In genomic region chr5:125040128-125040584, GRCm38 (mm10) we compare ENCODE assay signal across 9 mouse cellular contexts. TPM values are rescaled to one million over a fixed set of nuclear protein-coding genes. Genes with fewer than 3 reads are reported as not detected.
DNase-seq lines count a peak whose midpoint lies in the region; ATAC-seq and TF ChIP-seq lines count a peak whose summit lies in the region.
"Had no signal": no experiment of that assay in that cellular context is flagged by ENCODE, and none has a peak within 500 bp of the region (broad histone marks: within the 10 kb centered on the region; RNA-seq: fewer than 3 reads in every experiment).

No protein-coding gene starts in this region.

- no peak for TF ChIP-seq CTCF in layer of hippocampus, adult 2 months (conservative IDR thresholded peaks at IDR 0.05)

- no peaks in the 10 kb centered on the region for H3K27me3 ChIP-seq in kidney, embryonic 15.5 days
- H3K27me3 ChIP-seq in forebrain, embryonic 11.5 days (ENCODE audit: control insufficient read depth, insufficient read depth, low read length) = no peaks in the 10 kb centered on the region

- peaks cover 26% of the 10 kb centered on the region for H3K4me1 ChIP-seq in kidney, embryonic 15.5 days
- no peaks in the 10 kb centered on the region; the same call in 1 of the 2 replicates for H3K4me1 ChIP-seq in forebrain, embryonic 11.5 days (replicated peaks; ENCODE audit: control insufficient read depth, insufficient read depth, low read length)

- no peaks in the 10 kb centered on the region for H3K9me3 ChIP-seq in kidney, embryonic 15.5 days (replicated peaks)
- H3K9me3 ChIP-seq in forebrain, embryonic 11.5 days (ENCODE audit: control insufficient read depth, low read length) = no peaks in the 10 kb centered on the region

- no peak overlapping the region for H3K9ac ChIP-seq in kidney, embryonic 15.5 days
- no peak overlapping the region for H3K9ac ChIP-seq in forebrain, embryonic 11.5 days (ENCODE audit: low read length)

- H3K27ac ChIP-seq in layer of hippocampus, adult 2 months = peak overlapping the region; percentile 36; the same call in 1 of the 2 replicates
- H3K27ac ChIP-seq in kidney, embryonic 15.5 days = peak overlapping the region; percentile 51; the same call in 1 of the 2 replicates
- no peak overlapping the region for H3K27ac ChIP-seq in forebrain, embryonic 11.5 days (ENCODE audit: low read depth, low read length)

- ATAC-seq in kidney, embryonic 15.5 days (replicated peaks; ENCODE audit: low FRiP score) = no peak
- no peak for ATAC-seq in forebrain, embryonic 11.5 days (replicated peaks; ENCODE audit: low FRiP score)

- 60% methylated on average over 5 of the region's 5 CpGs for WGBS in kidney, embryonic 15.5 days
- whole genome bisulfite sequencing in forebrain, embryonic 11.5 days = 86% methylated on average over 5 of the region's 5 CpGs

- DNase-seq in layer of hippocampus, adult 2 months (ENCODE audit: low spot score in 2 of 2) = no peak
- no peak for DNase-seq in layer of hippocampus, adult 9-10 months (ENCODE audit: low spot score)
- peak; percentile 86 for DNase-seq in adrenal gland, postnatal 25 days
- peak; percentile 64 to 85 for DNase-seq in gastrocnemius, postnatal 4 days (ENCODE audit: low spot score in 2 of 2)
- peak; percentile 80 for DNase-seq in ovary, postnatal 36 days (ENCODE audit: low spot score)
- no peak for DNase-seq in yolk sac, embryonic 10.5 days (ENCODE audit: low spot score)
- no peak for DNase-seq in forebrain, embryonic 11.5 days (ENCODE audit: low spot score)

- no peak overlapping the region for H3K4me2 ChIP-seq in kidney, embryonic 15.5 days
- no peak overlapping the region for H3K4me2 ChIP-seq in forebrain, embryonic 11.5 days (ENCODE audit: low read depth, low read length, severe bottlenecking)

- H3K4me3 ChIP-seq in layer of hippocampus, adult 2 months = no peak overlapping the region
- H3K4me3 ChIP-seq in kidney, embryonic 15.5 days (replicated peaks) = no peak overlapping the region
- no peak overlapping the region for H3K4me3 ChIP-seq in forebrain, embryonic 11.5 days (ENCODE audit: low read depth, low read length)

- H3K36me3 ChIP-seq in kidney, embryonic 15.5 days = peaks cover 93% of the 10 kb centered on the region
- peaks cover 5% of the 10 kb centered on the region for H3K36me3 ChIP-seq in forebrain, embryonic 11.5 days (ENCODE audit: control insufficient read depth, insufficient read depth, low read length)
- H3K36me3 ChIP-seq: G1E had no signal

RNA-seq across cellular contexts. Expression of gene Rflna, which starts 37.1 kb away (rescaled TPM):
- under 1 TPM; 0.44 to 0.83 TPM for total RNA-seq in layer of hippocampus, adult 2 months (2021)
- total RNA-seq in adrenal gland, postnatal 25 days (2021) = 3.9 and 4.3 TPM in 2 replicates
- total RNA-seq in gastrocnemius, postnatal 4 days (2021) = 1 to 10 TPM; 2.0 to 2.3 TPM
- 4.6 and 5.0 TPM in 2 replicates for polyA plus RNA-seq in kidney, embryonic 15.5 days (2015; fragmentation: Nextera tagmentation; extraction: Ambion mirVana)
- polyA plus RNA-seq in forebrain, embryonic 11.5 days (2014; fragmentation: Nextera tagmentation; extraction: Ambion mirVana) = 4.5 and 6.0 TPM in 2 replicates
- total RNA-seq: G1E had no signal
- polyA plus RNA-seq: G1E had no signal

Comparison
In these comparisons a context has a peak if more than half of its experiments do, and no peak if none do; other contexts are left out.
1. DNase-seq: peak in adrenal gland, postnatal 25 days (single experiment), gastrocnemius, postnatal 4 days (2 of 2) and ovary, postnatal 36 days (single experiment); none in layer of hippocampus, adult 2 months (0 of 2), layer of hippocampus, adult 9-10 months (single experiment), yolk sac, embryonic 10.5 days (single experiment) and forebrain, embryonic 11.5 days (single experiment).